ENCODE assay signal across 13 mouse cellular contexts in genomic region chr10:67673450-67673849, GRCm38 (mm10).
"Had no signal": no experiment of that assay in that cellular context is flagged by ENCODE, and none has a peak within 500 bp of the region (broad histone marks: within the 10 kb centered on the region; RNA-seq: fewer than 3 reads in every experiment).

No protein-coding gene starts in this region.

- H3K9me3 ChIP-seq: kidney, embryonic 15.5 days; limb, embryonic 13.5 days; neural tube, embryonic 12.5 days had no signal

- H3K4me1 ChIP-seq: kidney, embryonic 15.5 days; midbrain, embryonic 10.5 days; neural tube, embryonic 12.5 days had no signal

- ATAC-seq: intestine, embryonic 16.5 days; lung, postnatal 0 days had no signal

- H3K36me3 ChIP-seq: kidney, embryonic 15.5 days; limb, embryonic 13.5 days; midbrain, embryonic 10.5 days; neural tube, embryonic 12.5 days had no signal

- DNase-seq: kidney, adult 2 months; kidney, postnatal 14 days; lung, adult 18-20 months; lung, postnatal 4 days; right cerebral cortex, postnatal 14 days; thymus, postnatal 36 days had no signal

- H3K4me3 ChIP-seq: kidney, embryonic 15.5 days; limb, embryonic 13.5 days; midbrain, embryonic 10.5 days; neural tube, embryonic 12.5 days had no signal

- H3K27me3 ChIP-seq: kidney, embryonic 15.5 days; limb, embryonic 13.5 days; neural tube, embryonic 12.5 days had no signal

- H3K4me2 ChIP-seq: kidney, embryonic 15.5 days; neural tube, embryonic 12.5 days had no signal

- H3K27ac ChIP-seq: kidney, embryonic 15.5 days; liver, embryonic 14.5 days; midbrain, embryonic 10.5 days; neural tube, embryonic 12.5 days had no signal

- H3K9ac ChIP-seq: kidney, embryonic 15.5 days; limb, embryonic 13.5 days; liver, embryonic 14.5 days; neural tube, embryonic 12.5 days had no signal
